8 mouse cellular contexts compared by ENCODE assay signal in genomic region chr15:78848467-78848866, GRCm38 (mm10). TPM values are rescaled to one million over a fixed set of nuclear protein-coding genes. Genes with fewer than 3 reads are reported as not detected.
DNase-seq lines count a peak whose midpoint lies in the region; ATAC-seq lines count a peak whose summit lies in the region.

No protein-coding gene starts in this region.

- ATAC-seq in stomach, embryonic 16.5 days (ENCODE audit: insufficient read depth, low FRiP score): no peak

- H3K27ac ChIP-seq in heart, embryonic 10.5 days: no peak overlapping the region
- peak overlapping the region; percentile 91 for H3K27ac ChIP-seq in stomach, embryonic 16.5 days (ENCODE audit: low read length)

- H3K27me3 ChIP-seq in heart, embryonic 10.5 days (ENCODE audit: insufficient read depth, poor library complexity, severe bottlenecking): peaks cover 18% of the 10 kb centered on the region; the same call in 1 of the 2 replicates
- no peaks in the 10 kb centered on the region for H3K27me3 ChIP-seq in stomach, embryonic 16.5 days (ENCODE audit: control insufficient read depth, insufficient read depth, low read length)

- DNase-seq in heart, adult 11 months: peak; percentile 98
- DNase-seq in heart, embryonic 10.5 days (ENCODE audit: low spot score): no peak
- peak; percentile 78 for DNase-seq in adipocyte (ENCODE audit: low spot score)
- peak; percentile 91 for DNase-seq in embryo, embryonic 10 days (ENCODE audit: low spot score)
- DNase-seq in induced T-regulatory cell, adult 2 months (ENCODE audit: low read depth): peak; percentile 92
- peak; percentile 72 to 79 for DNase-seq in left cerebral cortex, postnatal 25 days (ENCODE audit: low spot score in 2 of 2)
- DNase-seq in natural killer cell, adult 2 months (ENCODE audit: low spot score in 2 of 2): peak; percentile 84 to 85

- no peak overlapping the region for H3K4me2 ChIP-seq in stomach, embryonic 16.5 days (ENCODE audit: low read depth, low read length)

- no peaks in the 10 kb centered on the region for H3K9me3 ChIP-seq in heart, embryonic 10.5 days
- H3K9me3 ChIP-seq in stomach, embryonic 16.5 days (replicated peaks; ENCODE audit: control insufficient read depth, low read length): no peaks in the 10 kb centered on the region

- no peak overlapping the region for H3K4me3 ChIP-seq in heart, embryonic 10.5 days
- no peak overlapping the region for H3K4me3 ChIP-seq in stomach, embryonic 16.5 days (replicated peaks; ENCODE audit: low read length)

- WGBS in heart, embryonic 10.5 days: 26% methylated on average over 5 of the region's 5 CpGs
- 26% methylated on average over 5 of the region's 5 CpGs for WGBS in stomach, embryonic 16.5 days

- 0 out of 2 replicates have a peak overlapping the region, but pooled peaks have one; percentile 22 for H3K9ac ChIP-seq in stomach, embryonic 16.5 days (ENCODE audit: low read length)

- intact Hi-C loops in left cerebral cortex, postnatal 25 days (cut with DNase I): loop anchor here (2.0 to 5.0 kb wide), 2 partner anchors 22 to 226 kb away; no protein-coding TSS in a partner anchor

- peaks cover 74% of the 10 kb centered on the region for H3K4me1 ChIP-seq in heart, embryonic 10.5 days
- H3K4me1 ChIP-seq in stomach, embryonic 16.5 days (ENCODE audit: control insufficient read depth, insufficient read depth, low read length): peaks cover 58% of the 10 kb centered on the region

- peaks cover 26% of the 10 kb centered on the region for H3K36me3 ChIP-seq in heart, embryonic 10.5 days
- peaks cover 12% of the 10 kb centered on the region; the same call in 1 of the 2 replicates for H3K36me3 ChIP-seq in stomach, embryonic 16.5 days (ENCODE audit: control insufficient read depth, insufficient read depth, low read length)

RNA-seq across cellular contexts. Expression of gene Cdc42ep1, which starts 6.0 kb away (rescaled TPM):
- 35.1 and 37.3 TPM in 2 replicates for polyA plus RNA-seq in heart, embryonic 10.5 days (2016; fragmentation: Nextera tagmentation; extraction: Ambion mirVana)
- 10 to 100 TPM; 11.9 to 13.2 TPM for total RNA-seq in left cerebral cortex, postnatal 25 days (2021)
- 47.9 and 52.2 TPM in 2 replicates for polyA plus RNA-seq in stomach, embryonic 16.5 days (2015; fragmentation: Nextera tagmentation; extraction: Ambion mirVana)

RNA-seq across cellular contexts. Expression of gene Lgals2, which starts 6.9 kb away (rescaled TPM):
- 2.2 TPM in 1 of 2 replicates, not detected in the other for polyA plus RNA-seq in heart, embryonic 10.5 days (2016; fragmentation: Nextera tagmentation; extraction: Ambion mirVana)
- total RNA-seq in left cerebral cortex, postnatal 25 days (2021): not detected
- polyA plus RNA-seq in stomach, embryonic 16.5 days (2015; fragmentation: Nextera tagmentation; extraction: Ambion mirVana): 86.6 and 122 TPM in 2 replicates

RNA-seq across cellular contexts. Expression of gene Gga1, which starts 28.5 kb away (rescaled TPM):
- polyA plus RNA-seq in heart, embryonic 10.5 days (2016; fragmentation: Nextera tagmentation; extraction: Ambion mirVana): 51.5 and 56.6 TPM in 2 replicates
- total RNA-seq in left cerebral cortex, postnatal 25 days (2021): 10 to 100 TPM; 58.0 to 61.2 TPM
- 48.4 and 51.4 TPM in 2 replicates for polyA plus RNA-seq in stomach, embryonic 16.5 days (2015; fragmentation: Nextera tagmentation; extraction: Ambion mirVana)

RNA-seq across cellular contexts. Expression of gene Card10, which starts 45.6 kb away (rescaled TPM):
- polyA plus RNA-seq in heart, embryonic 10.5 days (2016; fragmentation: Nextera tagmentation; extraction: Ambion mirVana): 3.5 and 4.0 TPM in 2 replicates
- 1 to 10 TPM; 3.9 to 4.2 TPM for total RNA-seq in left cerebral cortex, postnatal 25 days (2021)
- 4.0 and 4.4 TPM in 2 replicates for polyA plus RNA-seq in stomach, embryonic 16.5 days (2015; fragmentation: Nextera tagmentation; extraction: Ambion mirVana)

RNA-seq across cellular contexts. Expression of gene Gm49510, which starts 51.0 kb away (rescaled TPM):
- polyA plus RNA-seq in heart, embryonic 10.5 days (2016; fragmentation: Nextera tagmentation; extraction: Ambion mirVana): 0.11 and 0.38 TPM in 2 replicates
- total RNA-seq in left cerebral cortex, postnatal 25 days (2021): under 1 TPM; 0.48 to 0.73 TPM
- polyA plus RNA-seq in stomach, embryonic 16.5 days (2015; fragmentation: Nextera tagmentation; extraction: Ambion mirVana): 0.32 and 0.46 TPM in 2 replicates

Comparison
In these comparisons a context has a peak if more than half of its experiments do, and no peak if none do; other contexts are left out.
1. RNA of gene Lgals2, which starts 6.9 kb away (polyA plus RNA-seq): 86.6 to 122 TPM in stomach, embryonic 16.5 days; 2.2 TPM in heart, embryonic 10.5 days; every median in the first group is over 10 times any median in the second.